Mouse (Mus musculus): ENCODE data around the gene 1700067P10Rik. TPM values are rescaled to one million over a fixed set of nuclear protein-coding genes. Genes with fewer than 3 reads are reported as not detected.

Gene 1700067P10Rik
- polyA plus RNA-seq, 1 experiment: not detected

- TF ChIP-seq POLR2A (IDR thresholded peaks at IDR 0.05; ENCODE audit: low read depth, low read length) (no peak), CTCF (IDR thresholded peaks at IDR 0.05; ENCODE audit: borderline replicate concordance, insufficient read depth, low read length) (no peak)
- H3K4me1 ChIP-seq (ENCODE audit: control insufficient read depth, insufficient read depth, low read length): no peaks in the 10 kb centered on the region
- H3K4me3 ChIP-seq (ENCODE audit: insufficient read depth, low read length): no peak overlapping the region
- no peak overlapping the region for H3K27ac ChIP-seq (ENCODE audit: insufficient read depth, low read length)
Observed at GRCm38 (mm10) chr17:48107333-48107732, 18.2 kb downstream of the 1700067P10Rik start.

GRCm38 (mm10) chr17:48107862-48108261 is 18.7 kb downstream of the 1700067P10Rik start:
- TF ChIP-seq POLR2A (IDR thresholded peaks at IDR 0.05; ENCODE audit: low read depth, low read length) (no peak), CTCF (IDR thresholded peaks at IDR 0.05; ENCODE audit: borderline replicate concordance, insufficient read depth, low read length) (no peak)
- Histone ChIP-seq H3K27ac (ENCODE audit: insufficient read depth, low read length) (no peak overlapping the region), H3K4me1 (ENCODE audit: control insufficient read depth, insufficient read depth, low read length) (no peaks in the 10 kb centered on the region), H3K4me3 (ENCODE audit: insufficient read depth, low read length) (no peak overlapping the region)

GRCm38 (mm10) chr17:48108520-48108919 is 19.4 kb downstream of the 1700067P10Rik start:
- no peak for TF ChIP-seq POLR2A (IDR thresholded peaks at IDR 0.05; ENCODE audit: low read depth, low read length)
- TF ChIP-seq CTCF (IDR thresholded peaks at IDR 0.05; ENCODE audit: borderline replicate concordance, insufficient read depth, low read length): no peak
- no peaks in the 10 kb centered on the region for H3K4me1 ChIP-seq (ENCODE audit: control insufficient read depth, insufficient read depth, low read length)
- H3K27ac ChIP-seq (ENCODE audit: insufficient read depth, low read length): no peak overlapping the region
- H3K4me3 ChIP-seq (ENCODE audit: insufficient read depth, low read length): no peak overlapping the region

GRCm38 (mm10) chr17:48110547-48111287 is 21.6 kb downstream of the 1700067P10Rik start:
- H3K4me1 ChIP-seq (ENCODE audit: control insufficient read depth, insufficient read depth, low read length): no peaks in the 10 kb centered on the region
- no peak for TF ChIP-seq POLR2A (IDR thresholded peaks at IDR 0.05; ENCODE audit: low read depth, low read length)
- no peak for TF ChIP-seq CTCF (IDR thresholded peaks at IDR 0.05; ENCODE audit: borderline replicate concordance, insufficient read depth, low read length)
- no peak overlapping the region for H3K27ac ChIP-seq (ENCODE audit: insufficient read depth, low read length)
- H3K4me3 ChIP-seq (ENCODE audit: insufficient read depth, low read length): no peak overlapping the region

GRCm38 (mm10) chr17:48118570-48118969 is 29.5 kb downstream of the 1700067P10Rik start:
- no peak overlapping the region for H3K4me3 ChIP-seq (ENCODE audit: insufficient read depth, low read length)
- TF ChIP-seq POLR2A (IDR thresholded peaks at IDR 0.05; ENCODE audit: low read depth, low read length) (no peak), CTCF (IDR thresholded peaks at IDR 0.05; ENCODE audit: borderline replicate concordance, insufficient read depth, low read length) (no peak)
- no peaks in the 10 kb centered on the region for H3K4me1 ChIP-seq (ENCODE audit: control insufficient read depth, insufficient read depth, low read length)
- H3K27ac ChIP-seq (ENCODE audit: insufficient read depth, low read length): no peak overlapping the region

GRCm38 (mm10) chr17:48119656-48120055 is 30.5 kb downstream of the 1700067P10Rik start:
- H3K4me1 ChIP-seq (ENCODE audit: control insufficient read depth, insufficient read depth, low read length): no peaks in the 10 kb centered on the region
- TF ChIP-seq CTCF (IDR thresholded peaks at IDR 0.05; ENCODE audit: borderline replicate concordance, insufficient read depth, low read length) (peak; percentile 31; the same call in 1 of the 2 replicates), POLR2A (IDR thresholded peaks at IDR 0.05; ENCODE audit: low read depth, low read length) (no peak)
- H3K4me3 ChIP-seq (ENCODE audit: insufficient read depth, low read length): no peak overlapping the region
- no peak overlapping the region for H3K27ac ChIP-seq (ENCODE audit: insufficient read depth, low read length)

GRCm38 (mm10) chr17:48120456-48120855 is 31.3 kb downstream of the 1700067P10Rik start:
- TF ChIP-seq POLR2A (IDR thresholded peaks at IDR 0.05; ENCODE audit: low read depth, low read length) (no peak), CTCF (IDR thresholded peaks at IDR 0.05; ENCODE audit: borderline replicate concordance, insufficient read depth, low read length) (no peak)
- no peak overlapping the region for H3K4me3 ChIP-seq (ENCODE audit: insufficient read depth, low read length)
- no peak overlapping the region for H3K27ac ChIP-seq (ENCODE audit: insufficient read depth, low read length)
- H3K4me1 ChIP-seq (ENCODE audit: control insufficient read depth, insufficient read depth, low read length): no peaks in the 10 kb centered on the region

- Histone ChIP-seq H3K27ac (ENCODE audit: insufficient read depth, low read length) (no peak overlapping the region), H3K4me3 (ENCODE audit: insufficient read depth, low read length) (no peak overlapping the region), H3K4me1 (ENCODE audit: control insufficient read depth, insufficient read depth, low read length) (no peaks in the 10 kb centered on the region)
- TF ChIP-seq CTCF (IDR thresholded peaks at IDR 0.05; ENCODE audit: borderline replicate concordance, insufficient read depth, low read length) (no peak), POLR2A (IDR thresholded peaks at IDR 0.05; ENCODE audit: low read depth, low read length) (no peak)
Observed at GRCm38 (mm10) chr17:48132810-48133209, 43.7 kb downstream of the 1700067P10Rik start.

Other genes starting within 250 kb of the 1700067P10Rik start
- gene Foxp4, start 164.7 kb upstream of the 1700067P10Rik start, polyA plus RNA-seq (2011; ENCODE audit: insufficient read length, low read depth, missing spikeins): 27.2 and 29.5 TPM in 2 replicates
- not detected in 2 replicates for gene 1700122O11Rik, start 51.0 kb upstream of the 1700067P10Rik start, polyA plus RNA-seq (2011; ENCODE audit: insufficient read length, low read depth, missing spikeins)
- not detected in 2 replicates for gene 9830107B12Rik, start 56.9 kb downstream of the 1700067P10Rik start, polyA plus RNA-seq (2011; ENCODE audit: insufficient read length, low read depth, missing spikeins)
- gene A530064D06Rik, start 78.0 kb downstream of the 1700067P10Rik start, polyA plus RNA-seq (2011; ENCODE audit: insufficient read length, low read depth, missing spikeins): not detected in 2 replicates
- gene Trem1, start 143.4 kb downstream of the 1700067P10Rik start, polyA plus RNA-seq (2011; ENCODE audit: insufficient read length, low read depth, missing spikeins): 0.33 TPM in 1 of 2 replicates, not detected in the other
- not detected in 2 replicates for gene Trem3, start 158.5 kb downstream of the 1700067P10Rik start, polyA plus RNA-seq (2011; ENCODE audit: insufficient read length, low read depth, missing spikeins)
- gene Treml4, start 175.0 kb downstream of the 1700067P10Rik start, polyA plus RNA-seq (2011; ENCODE audit: insufficient read length, low read depth, missing spikeins): not detected in 2 replicates
- not detected in 2 replicates for gene Treml2, start 210.2 kb downstream of the 1700067P10Rik start, polyA plus RNA-seq (2011; ENCODE audit: insufficient read length, low read depth, missing spikeins)
- 0.19 TPM in 1 of 2 replicates, not detected in the other for gene B430306N03Rik, start 226.8 kb downstream of the 1700067P10Rik start, polyA plus RNA-seq (2011; ENCODE audit: insufficient read length, low read depth, missing spikeins)

Data from embryonic fibroblast, embryonic 13.5 days (primary cell).